8 mouse cellular contexts compared by ENCODE assay signal in the genomic region with DNA sequence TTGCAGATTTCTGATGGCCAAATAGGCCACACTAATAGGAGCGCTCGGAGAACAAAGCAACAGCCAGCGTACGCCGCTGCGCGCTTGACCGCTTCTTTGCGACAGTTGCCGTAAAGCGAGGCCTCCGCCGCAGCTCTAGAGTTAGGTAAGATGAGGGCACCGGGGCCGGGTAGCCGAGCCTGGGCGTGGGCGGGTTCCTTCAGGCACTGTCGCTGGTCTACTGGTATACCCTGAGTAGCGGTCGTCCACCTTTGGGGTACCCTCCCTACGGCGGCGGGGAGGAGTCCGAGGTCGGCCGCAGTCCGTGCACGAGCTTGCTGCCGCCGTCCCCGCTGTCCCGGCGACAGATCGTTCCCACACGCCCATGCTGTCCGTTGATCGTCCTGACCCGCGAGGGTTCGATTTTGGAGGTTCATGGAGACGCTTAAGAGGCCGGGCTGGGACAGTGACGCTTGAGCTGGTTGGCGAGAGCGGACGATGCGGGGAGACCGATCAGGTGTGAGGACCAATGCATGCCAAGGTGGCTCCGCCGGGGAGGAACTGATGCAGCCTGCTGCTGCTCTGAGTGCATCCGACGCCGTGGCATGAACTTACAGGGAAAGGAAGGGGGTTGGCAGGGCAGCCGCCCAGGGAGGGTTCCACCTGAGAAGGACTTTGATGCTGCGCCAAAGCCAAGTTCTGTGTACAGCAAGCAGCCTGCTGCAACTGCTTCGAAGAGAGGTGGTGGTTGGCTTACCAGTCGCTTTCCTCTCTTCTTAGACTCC. TPM values are rescaled to one million over a fixed set of nuclear protein-coding genes. Genes with fewer than 3 reads are reported as not detected.
DNase-seq lines count a peak whose midpoint lies in the region; ATAC-seq lines count a peak whose summit lies in the region.

No protein-coding gene starts in this region.

- H3K4me2 ChIP-seq in forebrain, embryonic 14.5 days (ENCODE audit: low read length), result peak overlapping the region; percentile 78
- H3K4me2 ChIP-seq in neural tube, embryonic 15.5 days, result peak overlapping the region; percentile 70

- WGBS in forebrain, embryonic 14.5 days, result 7% methylated on average over 58 of the region's 58 CpGs
- WGBS in neural tube, embryonic 15.5 days, result 9% methylated on average over 58 of the region's 58 CpGs

- intact Hi-C loops in heart, postnatal 14 days (cut with DNase I), result loop anchor here (5.0 kb wide), 1 partner anchor 82 kb away; a partner anchor contains a TSS

- peaks cover 5% of the 10 kb centered on the region; the same call in 1 of the 2 replicates for H3K36me3 ChIP-seq in forebrain, embryonic 14.5 days (ENCODE audit: control insufficient read depth, insufficient read depth, low read length)
- no peaks in the 10 kb centered on the region for H3K36me3 ChIP-seq in neural tube, embryonic 15.5 days

- H3K4me1 ChIP-seq in forebrain, embryonic 14.5 days (ENCODE audit: control insufficient read depth, insufficient read depth, low read length), result peaks cover 10% of the 10 kb centered on the region; the same call in 1 of the 2 replicates
- H3K4me1 ChIP-seq in neural tube, embryonic 15.5 days, result peaks cover 15% of the 10 kb centered on the region

- ATAC-seq in forebrain, embryonic 14.5 days, result peak; percentile 94
- peak; percentile 92 for ATAC-seq in neural tube, embryonic 15.5 days (ENCODE audit: low FRiP score)

- H3K9me3 ChIP-seq in forebrain, embryonic 14.5 days (replicated peaks; ENCODE audit: control insufficient read depth, low read length), result no peaks in the 10 kb centered on the region
- no peaks in the 10 kb centered on the region for H3K9me3 ChIP-seq in neural tube, embryonic 15.5 days (replicated peaks)

- H3K27ac ChIP-seq in forebrain, embryonic 14.5 days (ENCODE audit: low read depth, low read length), result peak overlapping the region; percentile 91
- peak overlapping the region; percentile 91 for H3K27ac ChIP-seq in neural tube, embryonic 15.5 days (replicated peaks)

- H3K9ac ChIP-seq in forebrain, embryonic 14.5 days (ENCODE audit: low read length), result peak overlapping the region; percentile 81
- H3K9ac ChIP-seq in neural tube, embryonic 15.5 days (replicated peaks), result peak overlapping the region; percentile 83

- H3K4me3 ChIP-seq in forebrain, embryonic 14.5 days (ENCODE audit: low read depth, low read length), result peak overlapping the region; percentile 64
- H3K4me3 ChIP-seq in neural tube, embryonic 15.5 days (replicated peaks), result peak overlapping the region; percentile 87

- no peaks in the 10 kb centered on the region for H3K27me3 ChIP-seq in forebrain, embryonic 14.5 days (replicated peaks; ENCODE audit: control insufficient read depth, insufficient read depth, low read length)
- no peaks in the 10 kb centered on the region for H3K27me3 ChIP-seq in neural tube, embryonic 15.5 days (replicated peaks)

- DNase-seq in ES-CJ7 (ENCODE audit: low read depth, low spot score), result peak; percentile 95
- DNase-seq in cerebellum, adult 11 months, result peak; percentile 89
- DNase-seq in forebrain, embryonic 14.5 days (ENCODE audit: low spot score), result peak; percentile 97
- DNase-seq in heart, postnatal 14 days, result peak; percentile 89 to 95
- peak; percentile 93 for DNase-seq in layer of hippocampus, adult 11-12 months (ENCODE audit: low spot score)
- peak; percentile 87 to 92 for DNase-seq in lung, adult 18-20 months
- DNase-seq in testis, postnatal 14 days (ENCODE audit: low spot score), result peak; percentile 91

RNA-seq across cellular contexts. Expression of a gene that starts 0.4 kb away (rescaled TPM):
- polyA plus RNA-seq in forebrain, embryonic 14.5 days (2014; fragmentation: Nextera tagmentation; extraction: Ambion mirVana), result 12.5 and 15.8 TPM in 2 replicates
- 10 to 100 TPM; 15.1 to 15.6 TPM for total RNA-seq in heart, postnatal 14 days (2021)
- polyA plus RNA-seq in neural tube, embryonic 15.5 days (2015; fragmentation: Nextera tagmentation; extraction: Ambion mirVana), result 25.8 and 26.9 TPM in 2 replicates

Comparison
In these comparisons a context has a peak if more than half of its experiments do, and no peak if none do; other contexts are left out.
1. Peak in every context shown above with its lines: DNase-seq, ATAC-seq, H3K4me3 ChIP-seq and H3K27ac ChIP-seq.